Mouse (Mus musculus): ENCODE measurements around the gene Sapcd1.

Gene Sapcd1

GRCm38 (mm10) chr17:35027277-35028068 lies at the start of gene Sapcd1:
Gene Sapcd1, minus strand, starts transcription at chr17:35028016.
- peak; percentile 61 for DNase-seq (ENCODE audit: low spot score)

- DNase-seq (ENCODE audit: low spot score): no peak
Measured at GRCm38 (mm10) chr17:35077285-35077684, 49.5 kb upstream of the Sapcd1 start.

GRCm38 (mm10) chr17:35076507-35077176 lies 48.8 kb upstream of the Sapcd1 start, which contains the start of gene Ly6g6e:
Gene Ly6g6e, plus strand, starts transcription at chr17:35076902.
- no peak for DNase-seq (ENCODE audit: low spot score)

DNA sequence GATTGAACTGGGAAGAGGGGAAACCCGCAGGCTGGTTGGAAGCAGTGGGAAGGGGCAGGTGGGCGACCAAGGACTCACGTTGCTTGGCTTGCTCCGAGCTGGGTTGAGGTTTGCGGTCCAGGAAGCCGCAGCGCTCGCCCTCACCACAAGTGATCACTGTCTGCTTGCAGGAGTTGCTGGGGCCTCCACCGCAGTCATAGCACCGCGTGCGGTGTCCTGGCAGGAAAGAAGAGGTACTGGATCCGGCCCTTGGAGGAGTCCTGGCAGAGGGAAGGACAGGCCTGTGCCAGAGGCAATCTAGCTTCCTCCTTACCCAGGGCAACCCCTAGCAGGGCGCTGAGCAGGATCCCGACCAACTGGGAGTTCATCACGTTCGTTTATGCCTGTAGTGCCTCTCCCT lies 46.3 kb upstream of the Sapcd1 start:
- no peak for DNase-seq (ENCODE audit: low spot score)

DNA sequence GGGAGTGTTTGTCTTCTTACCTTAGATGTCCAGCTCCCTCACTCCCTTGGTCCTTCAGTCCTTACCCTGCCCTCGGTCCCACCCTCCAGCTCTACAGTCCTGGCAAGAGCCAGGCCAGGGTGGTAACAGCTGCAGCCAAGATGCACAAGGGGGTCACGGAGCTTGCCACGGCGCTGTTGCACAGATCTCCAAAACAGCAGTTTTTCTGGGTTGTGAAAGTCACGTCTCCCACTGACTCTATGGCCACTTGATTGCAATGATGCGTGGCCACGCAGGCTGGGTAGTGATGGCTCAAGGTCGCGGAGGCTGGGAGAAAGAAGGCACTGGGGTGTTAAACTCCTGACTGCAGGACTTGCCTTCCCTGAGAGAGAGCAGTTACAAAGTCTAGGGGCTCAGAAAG lies 43.6 kb upstream of the Sapcd1 start:
- DNase-seq (ENCODE audit: low spot score): no peak

DNA sequence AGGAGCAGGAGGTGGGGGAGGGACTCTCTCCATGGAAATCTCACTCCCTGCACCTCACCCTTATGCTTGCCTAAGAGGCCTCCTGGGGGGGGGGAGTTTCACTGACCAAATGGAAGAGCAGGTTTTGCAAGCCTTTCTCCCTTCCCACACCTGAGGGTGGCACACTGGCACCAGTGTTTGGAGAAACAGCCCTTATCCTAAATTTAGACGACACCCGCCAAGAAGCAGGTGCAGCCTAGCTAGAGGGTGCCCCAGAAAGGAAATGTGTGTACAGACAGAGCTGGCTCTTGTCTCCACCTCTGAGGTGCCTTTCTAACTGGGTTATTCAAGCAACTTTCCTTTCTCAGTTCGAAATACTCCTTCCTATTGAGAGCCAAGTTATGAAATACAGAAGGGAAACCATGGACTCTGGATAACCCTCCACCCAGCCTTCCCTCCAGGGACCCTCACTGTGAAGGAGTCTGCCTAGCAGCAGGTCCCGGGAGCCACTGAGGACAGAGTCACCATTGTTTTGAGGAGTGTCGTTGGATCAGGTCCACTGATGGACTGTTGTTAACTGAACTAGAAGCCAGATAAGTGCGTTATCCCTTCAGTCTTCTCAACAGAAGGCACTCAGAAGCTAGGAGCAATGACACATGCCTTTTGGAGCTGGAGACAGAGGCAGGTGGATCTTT lies 42.9 kb upstream of the Sapcd1 start:
- no peak for DNase-seq (ENCODE audit: low spot score)

DNA sequence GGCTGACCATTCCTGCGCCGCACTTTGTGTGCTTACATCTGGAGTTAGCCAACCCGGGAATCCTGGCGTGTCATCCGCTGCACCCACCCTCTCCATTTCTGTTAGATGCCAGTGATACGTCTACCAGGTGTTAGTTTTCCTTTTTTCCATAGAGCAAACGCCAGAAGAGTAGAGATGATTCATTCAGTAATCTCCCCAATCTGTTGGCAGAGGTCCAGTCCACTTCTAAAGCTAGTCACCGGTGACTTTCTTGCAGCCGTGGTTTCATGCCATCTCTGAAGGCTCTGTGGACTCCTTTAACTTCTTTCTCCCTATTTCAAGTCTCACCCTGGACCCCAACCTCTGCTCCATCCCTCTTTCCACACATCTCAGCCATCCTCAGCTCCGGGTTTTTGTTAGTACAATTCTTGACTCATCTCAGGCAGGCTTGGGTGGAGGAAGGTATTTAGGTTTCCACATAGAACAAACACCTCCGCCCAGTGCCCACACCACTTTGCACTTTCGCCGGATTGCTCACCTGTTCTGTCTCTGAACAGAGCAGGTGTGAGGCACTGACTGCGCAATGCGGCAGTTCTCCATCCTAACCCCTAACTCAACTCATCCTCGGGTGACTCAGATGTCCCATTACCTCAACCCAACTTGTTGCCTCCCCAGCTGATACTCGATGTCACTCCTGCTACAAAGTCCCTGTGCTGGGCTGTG lies 40.5 kb upstream of the Sapcd1 start:
- no peak for DNase-seq (ENCODE audit: low spot score)

DNA sequence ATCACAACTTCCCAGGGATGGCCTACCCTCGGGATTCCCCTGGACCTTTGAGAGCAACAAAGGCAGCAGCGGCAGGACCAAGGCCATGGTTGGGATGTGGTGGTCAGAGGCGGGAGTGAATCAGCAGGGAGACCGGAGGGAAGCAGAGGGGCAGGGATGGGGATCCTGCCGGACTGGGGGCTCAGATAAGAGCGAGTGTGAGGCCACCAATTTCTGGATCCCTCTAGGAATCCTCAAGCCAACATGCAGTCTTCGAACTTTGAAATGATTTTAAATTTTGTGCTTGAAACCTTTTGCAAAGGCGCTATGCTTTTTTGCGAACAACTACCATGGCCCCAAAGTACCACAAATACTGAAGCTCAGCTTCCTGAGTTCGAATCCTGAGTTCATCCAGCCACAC lies 38.3 kb upstream of the Sapcd1 start, which contains the start of gene Mpig6b:
Gene Mpig6b, minus strand, starts transcription at position 101 of the 400 bp plus-strand sequence.
- DNase-seq (ENCODE audit: low spot score): no peak

- no peak for DNase-seq (ENCODE audit: low spot score)
Measured at GRCm38 (mm10) chr17:35064951-35065947, 37.4 kb upstream of the Sapcd1 start, which contains the start of gene Ly6g6c. Gene Ly6g6c, plus strand, starts transcription at chr17:35065388.

- DNase-seq (ENCODE audit: low spot score): no peak
Measured at GRCm38 (mm10) chr17:35064378-35064877, 36.6 kb upstream of the Sapcd1 start.

DNA sequence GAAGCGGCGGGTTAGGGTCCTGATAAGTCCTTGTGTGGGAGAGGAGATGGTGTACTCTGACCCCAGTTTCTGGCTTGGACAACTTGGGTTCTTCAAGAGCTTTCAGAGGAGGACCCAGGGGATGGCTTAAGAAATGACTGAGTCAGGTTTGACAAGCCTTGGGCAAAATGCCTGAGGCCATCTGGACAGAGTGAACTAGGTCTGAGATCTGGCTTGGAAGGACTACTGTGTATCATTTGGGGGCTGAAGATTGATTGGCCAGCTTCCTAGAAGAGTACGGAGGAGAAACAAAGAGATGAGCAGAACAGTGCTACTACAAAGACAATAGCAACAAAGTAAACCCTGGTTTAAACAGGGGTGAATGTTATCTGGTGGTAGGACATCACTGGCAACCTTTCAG lies 35.6 kb upstream of the Sapcd1 start:
- DNase-seq (ENCODE audit: low spot score): no peak

- DNase-seq (ENCODE audit: low spot score): no peak
Measured at GRCm38 (mm10) chr17:35061299-35061698, 33.5 kb upstream of the Sapcd1 start.

- no peak for DNase-seq (ENCODE audit: low spot score)
Measured at GRCm38 (mm10) chr17:35060737-35061297, 33.0 kb upstream of the Sapcd1 start.

GRCm38 (mm10) chr17:35060071-35060470 lies 32.3 kb upstream of the Sapcd1 start:
- DNase-seq (ENCODE audit: low spot score): no peak

DNA sequence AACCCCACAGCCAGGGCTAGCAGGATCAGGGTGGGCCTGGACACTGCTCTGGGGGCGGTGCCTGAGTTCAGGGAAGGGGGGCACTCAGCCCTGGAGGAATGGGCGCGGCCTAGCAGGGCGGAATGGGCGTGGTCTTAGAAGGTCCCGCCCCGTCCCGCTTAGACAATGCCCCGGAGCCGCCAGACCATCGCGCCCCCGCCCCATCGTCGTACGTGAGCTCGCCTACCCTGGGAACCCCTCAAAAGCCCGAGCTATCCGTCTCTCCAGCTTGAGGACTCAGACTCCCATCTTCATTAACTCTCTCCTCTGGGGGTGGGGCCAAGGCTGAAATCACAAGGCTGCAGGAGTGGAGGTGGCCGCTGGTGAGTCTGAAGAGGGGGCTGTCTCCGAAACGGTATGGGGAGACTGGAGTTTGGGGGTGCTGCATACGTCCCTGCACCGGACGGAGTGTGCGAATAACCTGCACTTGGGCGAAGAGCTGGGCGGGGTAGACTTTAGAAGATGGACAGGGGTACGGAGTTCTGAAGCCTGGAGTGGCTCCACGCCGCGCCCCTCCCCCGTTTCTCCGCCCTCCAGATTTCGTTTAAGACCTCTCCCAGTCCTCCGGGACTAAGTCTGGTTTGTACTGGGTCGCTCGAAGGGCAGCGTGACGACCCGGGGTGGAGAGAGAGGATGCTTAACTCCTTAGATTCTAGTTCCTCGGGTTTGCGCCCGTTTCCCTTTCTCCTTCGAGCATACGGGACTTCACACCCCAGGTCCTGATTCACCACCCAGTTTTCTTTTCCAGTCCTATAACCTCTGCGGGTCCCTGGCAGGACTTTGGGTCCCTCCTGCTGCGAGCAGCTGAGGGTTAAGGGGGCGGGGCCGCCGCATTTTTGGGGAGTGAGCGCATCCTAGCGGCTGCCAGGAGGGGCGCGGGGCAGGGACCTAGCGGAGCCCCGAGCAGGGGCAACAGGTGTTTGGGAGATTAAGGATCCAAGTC lies 31.4 kb upstream of the Sapcd1 start, which contains the start of gene Ddah2:
Gene Ddah2, plus strand, starts transcription at position 125 of the 982 bp plus-strand sequence.
- DNase-seq (ENCODE audit: low spot score): peak; percentile 79

- DNase-seq (ENCODE audit: low spot score): no peak
Measured at GRCm38 (mm10) chr17:35058316-35058715, 30.5 kb upstream of the Sapcd1 start.

GRCm38 (mm10) chr17:35057090-35057489 lies 29.3 kb upstream of the Sapcd1 start:
- no peak for DNase-seq (ENCODE audit: low spot score)

DNA sequence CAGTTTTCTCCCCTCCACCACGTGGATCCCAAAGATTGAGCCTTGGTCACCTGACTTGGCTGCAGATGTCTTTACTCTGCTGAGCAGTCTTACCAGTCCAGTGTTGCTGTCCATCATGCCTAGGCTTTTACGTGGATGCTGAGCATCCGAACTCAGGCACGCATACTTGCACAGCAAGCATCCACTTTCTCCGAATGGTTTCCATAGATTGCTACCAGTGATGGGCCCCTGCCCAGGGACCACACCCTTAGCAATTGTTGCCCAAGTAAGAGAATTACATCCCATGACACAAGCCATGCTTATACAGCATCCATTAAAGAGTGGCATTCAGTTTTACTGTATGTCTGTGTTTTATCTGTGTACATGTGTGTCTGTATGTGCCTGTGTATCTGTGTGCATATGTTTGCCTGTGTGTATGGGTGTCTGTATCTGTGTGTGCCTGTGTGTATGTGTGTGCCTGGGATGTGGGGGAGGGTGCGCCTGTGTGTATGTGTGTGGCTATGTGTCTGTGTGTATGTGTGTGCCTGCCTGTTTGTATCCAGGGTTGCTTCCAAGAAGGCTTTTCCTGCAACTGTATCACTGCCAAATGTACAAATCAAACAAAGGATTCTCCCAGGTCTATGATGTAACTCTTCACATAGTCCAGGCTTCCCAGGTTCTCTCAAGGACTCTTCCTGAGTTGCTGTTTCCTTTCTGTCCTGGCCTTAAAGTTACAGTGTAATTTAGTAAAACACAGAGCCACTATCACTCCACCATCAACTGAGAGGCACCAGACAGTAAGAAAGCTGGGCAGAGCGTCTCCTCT lies 28.1 kb upstream of the Sapcd1 start:
- DNase-seq (ENCODE audit: low spot score): no peak

All from layer of hippocampus, adult 11-12 months (tissue).